9 mouse cellular contexts compared by ENCODE assay signal in the genomic region with DNA sequence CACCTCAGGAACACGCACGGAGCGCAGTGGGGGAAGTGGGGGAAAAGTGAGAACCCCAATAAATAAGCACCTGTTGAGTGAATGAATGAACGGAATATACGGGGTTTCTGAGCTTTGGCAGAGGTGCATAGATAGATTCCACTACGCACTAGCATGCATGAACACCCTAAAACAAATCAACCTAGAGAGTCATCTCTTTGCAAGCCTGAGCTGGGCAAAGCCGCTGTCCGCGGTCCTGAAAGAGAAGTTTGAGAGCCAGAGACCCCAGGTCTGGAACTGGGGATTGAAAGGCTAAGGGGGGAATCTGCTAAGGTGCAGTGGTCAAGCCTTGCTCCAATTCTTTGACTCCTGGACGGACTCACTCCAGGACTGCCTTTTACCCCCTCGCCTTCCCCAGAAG. TPM values are rescaled to one million over a fixed set of nuclear protein-coding genes. Genes with fewer than 3 reads are reported as not detected.
DNase-seq lines count a peak whose midpoint lies in the region; ATAC-seq and TF ChIP-seq lines count a peak whose summit lies in the region.
"Had no signal": no experiment of that assay in that cellular context is flagged by ENCODE, and none has a peak within 500 bp of the region (broad histone marks: within the 10 kb centered on the region; RNA-seq: fewer than 3 reads in every experiment).

No protein-coding gene starts in this region.

- no peak for TF ChIP-seq CTCF in left cerebral cortex, adult 2 months (IDR thresholded peaks at IDR 0.05)

- no peak overlapping the region for H3ac ChIP-seq in myocyte (ENCODE audit: control insufficient read depth, insufficient read length)

- no peaks in the 10 kb centered on the region for H3K36me3 ChIP-seq in forebrain, embryonic 12.5 days (replicated peaks)
- H3K36me3 ChIP-seq in myocyte (ENCODE audit: control insufficient read depth, insufficient read depth), result no peaks in the 10 kb centered on the region

- no peak for DNase-seq in left cerebral cortex, adult 2 months (ENCODE audit: extremely low spot score in 1 of 2, low spot score in 2 of 2)
- DNase-seq in left cerebral cortex, postnatal 36 days (ENCODE audit: low spot score in 2 of 2), result no peak
- DNase-seq in ZHBTc4 (ENCODE audit: low read depth, low spot score), result peak; percentile 80
- peak; percentile 79 for DNase-seq in kidney, postnatal 10 days
- no peak for DNase-seq in layer of hippocampus, adult 8-10 months (ENCODE audit: low spot score in 2 of 2)
- DNase-seq in right cerebral cortex, postnatal 36 days (ENCODE audit: low spot score in 2 of 2), result no peak

- peak overlapping the region; percentile 27; the same call in 1 of the 2 replicates for H3K9ac ChIP-seq in forebrain, embryonic 12.5 days

- H3K27me3 ChIP-seq in forebrain, embryonic 12.5 days, result peaks cover 47% of the 10 kb centered on the region
- H3K27me3 ChIP-seq in myocyte (ENCODE audit: control insufficient read depth, insufficient read depth, insufficient read length), result peaks cover 5% of the 10 kb centered on the region

- peak overlapping the region; percentile 58 for H3K4me3 ChIP-seq in left cerebral cortex, adult 2 months
- H3K4me3 ChIP-seq in forebrain, embryonic 12.5 days (replicated peaks), result peak overlapping the region; percentile 49
- H3K4me3 ChIP-seq in myocyte, result no peak overlapping the region

- 2% methylated on average over 11 of the region's 11 CpGs for WGBS in forebrain, embryonic 12.5 days

- H3K9me3 ChIP-seq in forebrain, embryonic 12.5 days, result no peaks in the 10 kb centered on the region

- intact Hi-C loops in left cerebral cortex, adult 2 months (cut with DNase I), result no loop called here
- intact Hi-C loops in left cerebral cortex, postnatal 36 days (cut with DNase I), result no loop called here

- H3K4me2 ChIP-seq in forebrain, embryonic 12.5 days, result peak overlapping the region; percentile 86
- H3K4me2 ChIP-seq in myocyte (ENCODE audit: low read depth), result no peak overlapping the region

- no peak for TF ChIP-seq POLR2A in myocyte (IDR thresholded peaks at IDR 0.05; ENCODE audit: insufficient read length, low read depth)

- 0 out of 2 replicates have a peak, but pooled peaks have one; percentile 27 for ATAC-seq in forebrain, embryonic 12.5 days (ENCODE audit: low FRiP score)

- H3K4me1 ChIP-seq in forebrain, embryonic 12.5 days, result peaks cover 22% of the 10 kb centered on the region

- no peak overlapping the region for H3K27ac ChIP-seq in left cerebral cortex, adult 2 months
- no peak overlapping the region for H3K27ac ChIP-seq in forebrain, embryonic 12.5 days
- H3K27ac ChIP-seq: macrophage had no signal

- H3K79me2 ChIP-seq in myocyte (ENCODE audit: control insufficient read depth, insufficient read depth), result no peaks in the 10 kb centered on the region

TF ChIP-seq in myocyte, 11 proteins besides CTCF, POLR2A, EP300 and RAD21:
- TF ChIP-seq MYOD1 (IDR thresholded peaks at IDR 0.05; ENCODE audit: control insufficient read depth in 1 of 3, insufficient read length in 2 of 3, low read depth in 2 of 3), result no peak
- TF ChIP-seq REST (IDR thresholded peaks at IDR 0.05; ENCODE audit: insufficient read depth, insufficient read length), result peak; percentile 61
- TF ChIP-seq POLR2AphosphoS2 (IDR thresholded peaks at IDR 0.05; ENCODE audit: insufficient read length, low read depth), result no peak

RNA-seq across cellular contexts. Expression of gene Gpr6, which starts 0.4 kb away (rescaled TPM):
- 1 to 10 TPM; 3.3 to 6.5 TPM for total RNA-seq in left cerebral cortex, adult 2 months (2021)
- 1 to 10 TPM; 7.8 to 7.9 TPM for total RNA-seq in left cerebral cortex, postnatal 36 days (2021)
- 0.22 and 0.24 TPM in 2 replicates for polyA plus RNA-seq in forebrain, embryonic 12.5 days (2016; fragmentation: Nextera tagmentation; extraction: Ambion mirVana)
- not detected for polyA plus RNA-seq in myocyte (2012; fragmentation: generic; extraction: Trizol)
- total RNA-seq in layer of hippocampus, adult 8-10 months (2022), result 1 to 10 TPM; 1.3 to 1.9 (median 1.5) TPM
- polyA plus RNA-seq: macrophage had no signal

Comparison
In these comparisons a context has a peak if more than half of its experiments do, and no peak if none do; other contexts are left out.
1. DNase-seq: peak in ZHBTc4 (single experiment) and kidney, postnatal 10 days (single experiment); none in left cerebral cortex, adult 2 months (0 of 2), left cerebral cortex, postnatal 36 days (0 of 2), layer of hippocampus, adult 8-10 months (0 of 2) and right cerebral cortex, postnatal 36 days (0 of 2).